Mouse (Mus musculus) heart, postnatal 0 days (tissue): ENCODE data around the gene Vim. TPM values are rescaled to one million over a fixed set of nuclear protein-coding genes. Genes with fewer than 3 reads are reported as not detected.
"Not testable (repeated sequence)": the region's sequence is repeated elsewhere in the genome, so short reads cannot be mapped to it uniquely, and the experiment has no call there.

Experiments
- ATAC-seq: fragments of 200-750 bp; cut with Nextera tagmentation; 2 replicates; pipeline ENCODE4 v1.8.0; 2017; ENCODE audit warnings: low read depth, moderate number of reproducible peaks, moderate library complexity; ENCODE audit not compliant: insufficient read depth
- DNase-seq: peaks from one replicate; pipeline ENCODE4 v3.0.0-alpha.2; 2016; ENCODE audit warnings: low spot score
- H3K27ac ChIP-seq: fragments of 300-500 bp; sonication (generic); 2 replicates; pipeline ENCODE4 v1.5.1; 2014; ENCODE audit warnings: low read depth, mild to moderate bottlenecking
- H3K27me3 ChIP-seq: fragments of 300-500 bp; sonication (generic); 2 replicates; pipeline ENCODE4 v1.6.1; 2014; ENCODE audit warnings: low read length, mixed read lengths; ENCODE audit not compliant: control insufficient read depth, insufficient read depth
- H3K36me3 ChIP-seq: fragments of 300-500 bp; sonication (generic); replicated peaks from 2 replicates; pipeline ENCODE4 v1.6.1; 2014; ENCODE audit warnings: low read length, mixed read lengths; ENCODE audit not compliant: control insufficient read depth, insufficient read depth
- H3K4me1 ChIP-seq: fragments of 300-500 bp; sonication (generic); 2 replicates; pipeline ENCODE4 v1.6.1; 2014; ENCODE audit warnings: antibody characterized with exemption; ENCODE audit not compliant: control insufficient read depth, insufficient read depth
- H3K4me2 ChIP-seq: fragments of 300-500 bp; sonication (generic); 2 replicates; pipeline ENCODE4 v1.6.1; 2014; ENCODE audit warnings: low read depth, mild to moderate bottlenecking, low read length, moderate library complexity
- H3K4me3 ChIP-seq: fragments of 300-500 bp; sonication (generic); 2 replicates; pipeline ENCODE4 v1.5.1; 2014; ENCODE audit warnings: low read depth, low read length
- H3K9ac ChIP-seq: fragments of 300-500 bp; sonication (generic); replicated peaks from 2 replicates; pipeline ENCODE4 v1.6.1; 2014; ENCODE audit warnings: low read depth, low read length, mixed read lengths
- H3K9me3 ChIP-seq: fragments of 300-500 bp; sonication (generic); replicated peaks from 2 replicates; pipeline ENCODE4 v1.6.1; 2016; ENCODE audit warnings: low read length; ENCODE audit not compliant: control insufficient read depth
- CTCF ChIP-seq: IDR thresholded peaks from 2 replicates; pipeline ENCODE4 v1.5.1; 2016; ENCODE audit warnings: antibody characterized with exemption, control low read depth, low read depth
- EP300 ChIP-seq: IDR thresholded peaks from 2 replicates; pipeline ENCODE4 v1.6.1; 2016; ENCODE audit warnings: antibody characterized with exemption, low read depth
- WGBS: fragments of 180-500 bp; shearing (Covaris S2); extraction: QIAGEN DNeasy Blood & Tissue Kit; methylation state at CpG from one replicate; pipeline ENCODE4 v1.1.7; 2014; 5-methylcytosine and 5-hydroxymethylcytosine counted together
- polyA plus RNA-seq: library from polyadenylated mRNA; unstranded; fragments of >200 nt; fragmentation: Nextera tagmentation; extraction: Ambion mirVana; gene quantifications from 2 replicates; pipeline ENCODE4 v1.2.1, GENCODE M21; 2015
- total RNA-seq: library from RNA; depleted of rRNA; stranded (reverse); fragments of >200 nt; gene quantifications from 2 replicates; pipeline ENCODE4 v1.2.3, GENCODE M21; 2014; ENCODE audit warnings: low replicate concordance; rRNA removed

Gene Vim
- total and polyA plus RNA-seq, 2 experiments from 2014 or later, result 707 to 2,529 TPM

DNA sequence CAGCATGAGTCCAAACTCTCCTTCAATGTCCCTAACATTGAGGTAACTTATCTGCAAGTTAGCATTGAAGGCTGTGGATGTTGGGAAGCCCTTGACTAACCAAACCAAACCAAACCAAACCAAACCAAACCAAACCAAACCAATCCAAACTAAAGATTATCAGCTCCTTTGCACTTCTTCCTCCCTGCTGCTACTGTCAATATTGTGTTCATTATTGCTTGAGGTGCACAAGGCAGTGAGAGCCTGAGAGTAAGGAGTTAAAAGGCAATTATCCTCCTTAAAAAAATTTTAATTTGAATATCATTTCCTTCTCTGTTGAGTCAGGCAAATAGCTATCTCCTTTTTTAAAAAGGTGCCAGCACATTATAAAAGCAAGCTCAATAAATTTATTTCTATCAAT, 29.4 kb downstream of the Vim start:
- Histone ChIP-seq H3K36me3 (no peaks in the 10 kb centered on the region), H3K27ac (no peak overlapping the region), H3K4me2 (no peak overlapping the region), H3K4me3 (no peak overlapping the region), H3K27me3 (no peaks in the 10 kb centered on the region), H3K9ac (no peak overlapping the region), H3K4me1 (no peaks in the 10 kb centered on the region), H3K9me3 (no peaks in the 10 kb centered on the region)
- no peak for ATAC-seq
- DNase-seq, result no peak
- TF ChIP-seq EP300, result no peak
- TF ChIP-seq CTCF, result no peak

DNA sequence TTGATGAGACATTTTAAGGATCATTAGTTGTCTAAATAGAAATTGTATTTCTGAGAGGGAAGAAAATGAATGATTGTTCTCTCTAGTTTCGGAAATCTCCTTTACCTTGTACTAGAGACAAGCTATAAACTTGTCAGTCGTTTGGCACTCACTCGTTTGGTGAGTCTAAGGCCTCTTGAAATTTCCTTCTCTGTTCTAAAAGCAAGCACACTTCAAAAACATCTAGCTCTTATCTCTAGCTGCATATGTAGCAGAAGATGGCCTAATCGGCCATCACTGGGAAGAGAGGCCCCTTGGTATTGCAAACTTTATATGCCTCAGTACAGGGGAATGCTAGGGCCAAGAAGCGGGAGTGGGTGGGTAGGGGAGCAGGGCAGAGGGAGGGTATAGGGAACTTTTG, 29.9 kb downstream of the Vim start:
- H3K9me3 ChIP-seq, H3K4me1 ChIP-seq, H3K27ac ChIP-seq, ATAC-seq, H3K36me3 ChIP-seq, H3K27me3 ChIP-seq, H3K4me2 ChIP-seq, DNase-seq, H3K9ac ChIP-seq, H3K4me3 ChIP-seq: not testable (repeated sequence)
- 39% methylated on average over 4 of the region's 5 CpGs for WGBS

DNA sequence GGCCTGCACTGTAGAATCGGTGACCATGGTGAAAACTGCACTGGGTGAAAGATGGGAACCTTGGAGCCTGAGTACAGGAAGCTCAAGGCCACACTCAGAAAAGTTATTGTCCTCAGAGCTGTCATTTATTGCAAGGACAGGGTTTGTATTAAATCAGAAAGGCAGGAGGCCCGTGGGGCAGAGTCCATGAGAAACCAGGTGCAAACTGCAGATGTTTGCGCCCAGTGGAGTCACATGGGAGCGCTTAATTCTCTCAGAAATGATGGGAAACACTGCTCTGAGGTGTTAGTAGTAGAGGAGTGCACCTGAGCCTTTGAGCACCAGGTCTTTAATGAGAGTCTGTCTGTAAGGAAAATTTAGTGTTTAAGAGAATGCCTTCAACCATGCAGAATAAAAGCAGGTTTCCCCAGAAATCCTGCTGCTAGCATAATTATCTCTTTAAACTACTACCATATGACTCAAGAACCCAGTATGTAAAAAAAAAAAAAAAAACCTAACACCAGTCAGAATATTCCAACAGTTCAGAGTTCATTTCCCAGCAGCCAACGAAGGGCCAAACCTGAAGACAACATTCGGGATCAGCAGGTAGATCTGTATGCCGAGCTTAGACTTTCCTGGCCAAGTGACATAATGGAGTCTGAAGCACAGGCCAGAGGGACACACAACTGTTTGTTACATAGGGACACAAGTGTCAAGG, 56.6 kb downstream of the Vim start:
- no peak for DNase-seq
- ATAC-seq, result no peak
- H3K36me3 ChIP-seq, result no peaks in the 10 kb centered on the region
- H3K4me2 ChIP-seq, result no peak overlapping the region
- H3K9ac ChIP-seq, result no peak overlapping the region
- TF ChIP-seq CTCF (no peak), EP300 (no peak)
- H3K4me3 ChIP-seq, result no peak overlapping the region
- H3K27ac ChIP-seq, result no peak overlapping the region
- H3K27me3 ChIP-seq, result no peaks in the 10 kb centered on the region
- 77% methylated on average over 7 of the region's 7 CpGs for WGBS
- no peaks in the 10 kb centered on the region for H3K4me1 ChIP-seq
- H3K9me3 ChIP-seq, result no peaks in the 10 kb centered on the region

Other genes starting within 250 kb of the Vim start
- 0.73 and 1.5 TPM in 2 replicates for gene Cubn, start 82.1 kb upstream of the Vim start, total RNA-seq
- 0.27 and 0.30 TPM in 2 replicates for gene Cubn, start 82.1 kb upstream of the Vim start, polyA plus RNA-seq
- gene Trdmt1, start 29.3 kb upstream of the Vim start, total RNA-seq, result 5.7 and 19.0 TPM in 2 replicates
- 9.3 and 10.3 TPM in 2 replicates for gene Trdmt1, start 29.3 kb upstream of the Vim start, polyA plus RNA-seq
- 0.89 and 9.1 TPM in 2 replicates for gene St8sia6, start 220.1 kb downstream of the Vim start, total RNA-seq
- 0.47 and 0.70 TPM in 2 replicates for gene St8sia6, start 220.1 kb downstream of the Vim start, polyA plus RNA-seq